Mouse (Mus musculus) heart, postnatal 0 days (tissue): ENCODE results near the gene Pprc1. TPM values are rescaled to one million over a fixed set of nuclear protein-coding genes. Genes with fewer than 3 reads are reported as not detected.

Source experiments
- ATAC-seq: fragments of 200-750 bp; cut with Nextera tagmentation; 2 replicates; pipeline ENCODE4 v1.8.0; 2017; ENCODE audit warnings: low read depth, moderate number of reproducible peaks, moderate library complexity; ENCODE audit not compliant: insufficient read depth
- DNase-seq: peaks from one replicate; pipeline ENCODE4 v3.0.0-alpha.2; 2016; ENCODE audit warnings: low spot score
- H3K27ac ChIP-seq: fragments of 300-500 bp; sonication (generic); 2 replicates; pipeline ENCODE4 v1.5.1; 2014; ENCODE audit warnings: low read depth, mild to moderate bottlenecking
- H3K27me3 ChIP-seq: fragments of 300-500 bp; sonication (generic); 2 replicates; pipeline ENCODE4 v1.6.1; 2014; ENCODE audit warnings: low read length, mixed read lengths; ENCODE audit not compliant: control insufficient read depth, insufficient read depth
- H3K36me3 ChIP-seq: fragments of 300-500 bp; sonication (generic); replicated peaks from 2 replicates; pipeline ENCODE4 v1.6.1; 2014; ENCODE audit warnings: low read length, mixed read lengths; ENCODE audit not compliant: control insufficient read depth, insufficient read depth
- H3K4me1 ChIP-seq: fragments of 300-500 bp; sonication (generic); 2 replicates; pipeline ENCODE4 v1.6.1; 2014; ENCODE audit warnings: antibody characterized with exemption; ENCODE audit not compliant: control insufficient read depth, insufficient read depth
- H3K4me2 ChIP-seq: fragments of 300-500 bp; sonication (generic); 2 replicates; pipeline ENCODE4 v1.6.1; 2014; ENCODE audit warnings: low read depth, mild to moderate bottlenecking, low read length, moderate library complexity
- H3K4me3 ChIP-seq: fragments of 300-500 bp; sonication (generic); 2 replicates; pipeline ENCODE4 v1.5.1; 2014; ENCODE audit warnings: low read depth, low read length
- H3K9ac ChIP-seq: fragments of 300-500 bp; sonication (generic); replicated peaks from 2 replicates; pipeline ENCODE4 v1.6.1; 2014; ENCODE audit warnings: low read depth, low read length, mixed read lengths
- H3K9me3 ChIP-seq: fragments of 300-500 bp; sonication (generic); replicated peaks from 2 replicates; pipeline ENCODE4 v1.6.1; 2016; ENCODE audit warnings: low read length; ENCODE audit not compliant: control insufficient read depth
- CTCF ChIP-seq: IDR thresholded peaks from 2 replicates; pipeline ENCODE4 v1.5.1; 2016; ENCODE audit warnings: antibody characterized with exemption, control low read depth, low read depth
- EP300 ChIP-seq: IDR thresholded peaks from 2 replicates; pipeline ENCODE4 v1.6.1; 2016; ENCODE audit warnings: antibody characterized with exemption, low read depth
- WGBS: fragments of 180-500 bp; shearing (Covaris S2); extraction: QIAGEN DNeasy Blood & Tissue Kit; methylation state at CpG from one replicate; pipeline ENCODE4 v1.1.7; 2014; 5-methylcytosine and 5-hydroxymethylcytosine counted together
- polyA plus RNA-seq: library from polyadenylated mRNA; unstranded; fragments of >200 nt; fragmentation: Nextera tagmentation; extraction: Ambion mirVana; gene quantifications from 2 replicates; pipeline ENCODE4 v1.2.1, GENCODE M21; 2015
- total RNA-seq: library from RNA; depleted of rRNA; stranded (reverse); fragments of >200 nt; gene quantifications from 2 replicates; pipeline ENCODE4 v1.2.3, GENCODE M21; 2014; ENCODE audit warnings: low replicate concordance

Gene Pprc1
- total and polyA plus RNA-seq, 2 experiments from 2014 or later, result 6.5 to 6.8 TPM

GRCm38 (mm10) chr19:46002279-46002678 is 42.4 kb upstream of the Pprc1 start:
- TF ChIP-seq EP300 (no peak), CTCF (no peak)
- Histone ChIP-seq H3K9me3 (no peaks in the 10 kb centered on the region), H3K4me3 (no peak overlapping the region), H3K4me2 (no peak overlapping the region), H3K9ac (no peak overlapping the region), H3K27ac (no peak overlapping the region), H3K4me1 (peaks cover 15% of the 10 kb centered on the region), H3K36me3 (0 out of 2 replicates have a peak, but pooled peaks cover 7% of the 10 kb centered on the region), H3K27me3 (no peaks in the 10 kb centered on the region)
- 72% methylated on average over 9 of the region's 9 CpGs for WGBS
- ATAC-seq (no peak), DNase-seq (no peak)

GRCm38 (mm10) chr19:46003371-46004226 is 41.1 kb upstream of the Pprc1 start, which contains the start of gene Hps6:
Hps6 (plus strand) TSS chr19:46003508.
- DNase-seq (peak; percentile 85), ATAC-seq (peak; percentile 92)
- Histone ChIP-seq H3K27me3 (no peaks in the 10 kb centered on the region), H3K27ac (peak within 1 kb of the TSS; percentile 74), H3K4me3 (peak within 1 kb of the TSS; percentile 62), H3K4me2 (peak within 1 kb of the TSS; percentile 95), H3K36me3 (0 out of 2 replicates have a peak, but pooled peaks cover 7% of the 10 kb centered on the region), H3K9me3 (no peaks in the 10 kb centered on the region), H3K4me1 (peaks cover 11% of the 10 kb centered on the region), H3K9ac (peak within 1 kb of the TSS; percentile 64)
- under 1% methylated on average over 69 of the region's 70 CpGs for WGBS
- TF ChIP-seq CTCF (0 out of 2 replicates have a peak, but pooled peaks have one; percentile 2), EP300 (no peak; the same call in 1 of the 2 replicates)

GRCm38 (mm10) chr19:46004814-46005466 is 39.7 kb upstream of the Pprc1 start:
- no peak for TF ChIP-seq CTCF
- no peak for TF ChIP-seq EP300
- Histone ChIP-seq H3K4me2 (no peak overlapping the region; the same call in 1 of the 2 replicates), H3K27ac (no peak overlapping the region), H3K4me1 (peaks cover 11% of the 10 kb centered on the region), H3K36me3 (0 out of 2 replicates have a peak, but pooled peaks cover 7% of the 10 kb centered on the region), H3K27me3 (no peaks in the 10 kb centered on the region), H3K9ac (no peak overlapping the region), H3K4me3 (no peak overlapping the region), H3K9me3 (no peaks in the 10 kb centered on the region)
- no peak for DNase-seq
- 83% methylated on average over 17 of the region's 17 CpGs for WGBS
- ATAC-seq, result no peak

GRCm38 (mm10) chr19:46005680-46006079 is 39.0 kb upstream of the Pprc1 start:
- Histone ChIP-seq H3K4me1 (peaks cover 11% of the 10 kb centered on the region), H3K4me3 (no peak overlapping the region), H3K27me3 (no peaks in the 10 kb centered on the region), H3K9me3 (no peaks in the 10 kb centered on the region), H3K9ac (no peak overlapping the region), H3K36me3 (0 out of 2 replicates have a peak, but pooled peaks cover 7% of the 10 kb centered on the region), H3K4me2 (no peak overlapping the region), H3K27ac (no peak overlapping the region)
- ATAC-seq (no peak), DNase-seq (no peak)
- 72% methylated on average over 7 of the region's 7 CpGs for WGBS
- TF ChIP-seq EP300 (no peak), CTCF (no peak)

- no peak overlapping the region for H3K4me3 ChIP-seq
- WGBS, result 28% methylated on average over 12 of the region's 12 CpGs
- H3K4me2 ChIP-seq, result no peak overlapping the region
- peak; percentile 96 for TF ChIP-seq CTCF
- TF ChIP-seq EP300, result peak; percentile 66
- no peaks in the 10 kb centered on the region for H3K9me3 ChIP-seq
- H3K36me3 ChIP-seq, result no peaks in the 10 kb centered on the region
- H3K9ac ChIP-seq, result no peak overlapping the region
- DNase-seq (peak; percentile 85), ATAC-seq (peak; percentile 89)
- H3K27ac ChIP-seq, result no peak overlapping the region
- H3K4me1 ChIP-seq, result no peaks in the 10 kb centered on the region
- no peaks in the 10 kb centered on the region for H3K27me3 ChIP-seq
These were observed 30.0 kb upstream of the Pprc1 start for GRCm38 (mm10) chr19:46014572-46015178.
